Mouse (Mus musculus) midbrain, embryonic 15.5 days (tissue): ENCODE results near the gene Bcl9. TPM values are rescaled to one million over a fixed set of nuclear protein-coding genes. Genes with fewer than 3 reads are reported as not detected.

ENCODE experiments used
- ATAC-seq: fragments of 200-750 bp; cut with Nextera tagmentation; replicated peaks from 2 replicates; pipeline ENCODE4 v1.8.0; 2017; ENCODE audit warnings: moderate TSS enrichment
- H3K27ac ChIP-seq: fragments of 300-500 bp; sonication (generic); 2 replicates; pipeline ENCODE4 v1.5.1; 2015; ENCODE audit warnings: mild to moderate bottlenecking, inconsistent platforms
- H3K27me3 ChIP-seq: fragments of 300-500 bp; sonication (generic); replicated peaks from 2 replicates; pipeline ENCODE4 v1.6.1; 2015; ENCODE audit warnings: inconsistent platforms
- H3K36me3 ChIP-seq: fragments of 300-500 bp; sonication (generic); replicated peaks from 2 replicates; pipeline ENCODE4 v1.6.1; 2015; ENCODE audit warnings: inconsistent platforms
- H3K4me1 ChIP-seq: fragments of 300-500 bp; sonication (generic); 2 replicates; pipeline ENCODE4 v1.6.1; 2015; ENCODE audit warnings: inconsistent platforms
- H3K4me2 ChIP-seq: fragments of 300-500 bp; sonication (generic); 2 replicates; pipeline ENCODE4 v1.6.1; 2015; ENCODE audit warnings: inconsistent platforms, mild to moderate bottlenecking, moderate library complexity
- H3K4me3 ChIP-seq: fragments of 300-500 bp; sonication (generic); 2 replicates; pipeline ENCODE4 v1.5.1; 2015; ENCODE audit warnings: mild to moderate bottlenecking, inconsistent platforms
- H3K9ac ChIP-seq: fragments of 300-500 bp; sonication (generic); 2 replicates; pipeline ENCODE4 v1.6.1; 2015; ENCODE audit warnings: mild to moderate bottlenecking, inconsistent platforms
- H3K9me3 ChIP-seq: fragments of 300-500 bp; sonication (generic); 2 replicates; pipeline ENCODE4 v1.6.1; 2016; ENCODE audit warnings: inconsistent platforms
- WGBS: fragments of 180-500 bp; shearing (Covaris S2); methylation state at CpG from one replicate; pipeline ENCODE4 v1.1.7; 2015; ENCODE audit warnings: mixed read lengths; 5-methylcytosine and 5-hydroxymethylcytosine counted together
- polyA plus RNA-seq: library from polyadenylated mRNA; unstranded; fragments of >200 nt; fragmentation: Nextera tagmentation; extraction: Ambion mirVana; gene quantifications from 2 replicates; pipeline ENCODE4 v1.2.1, GENCODE M21; 2015

The Bcl9 gene
- polyA plus RNA-seq, 1 experiment from 2014 or later = 102 TPM

GRCm38 (mm10) chr3:97284056-97284455 is 13.7 kb downstream of the Bcl9 start:
- no peak for ATAC-seq
- H3K4me1 ChIP-seq = peaks cover 5% of the 10 kb centered on the region; the same call in 1 of the 2 replicates
- H3K4me2 ChIP-seq = no peak overlapping the region
- 85% methylated on average over 9 of the region's 9 CpGs for WGBS
- no peaks in the 10 kb centered on the region for H3K9me3 ChIP-seq
- peaks cover 4% of the 10 kb centered on the region; the same call in 1 of the 2 replicates for H3K36me3 ChIP-seq
- no peaks in the 10 kb centered on the region for H3K27me3 ChIP-seq
- no peak overlapping the region for H3K27ac ChIP-seq
- no peak overlapping the region for H3K9ac ChIP-seq
- no peak overlapping the region for H3K4me3 ChIP-seq

GRCm38 (mm10) chr3:97281426-97281825 is 16.3 kb downstream of the Bcl9 start:
- Histone ChIP-seq H3K4me3 (no peak overlapping the region), H3K9me3 (no peaks in the 10 kb centered on the region), H3K36me3 (peaks cover 4% of the 10 kb centered on the region; the same call in 1 of the 2 replicates), H3K9ac (no peak overlapping the region), H3K4me1 (0 out of 2 replicates have a peak, but pooled peaks cover 3% of the 10 kb centered on the region), H3K4me2 (no peak overlapping the region), H3K27ac (no peak overlapping the region), H3K27me3 (no peaks in the 10 kb centered on the region)
- WGBS = 90% methylated on average over 7 of the region's 7 CpGs
- ATAC-seq = no peak

- Histone ChIP-seq H3K36me3 (no peaks in the 10 kb centered on the region), H3K4me1 (peaks cover 13% of the 10 kb centered on the region), H3K4me2 (no peak overlapping the region), H3K4me3 (no peak overlapping the region), H3K9ac (no peak overlapping the region), H3K27me3 (no peaks in the 10 kb centered on the region), H3K27ac (no peak overlapping the region), H3K9me3 (no peaks in the 10 kb centered on the region)
- WGBS = 63% methylated on average over 5 of the region's 5 CpGs
- no peak for ATAC-seq
These were observed 22.0 kb downstream of the Bcl9 start for GRCm38 (mm10) chr3:97275708-97276107.

- no peaks in the 10 kb centered on the region for H3K9me3 ChIP-seq
- no peak overlapping the region for H3K4me2 ChIP-seq
These were observed 23.0 kb downstream of the Bcl9 start for GRCm38 (mm10) chr3:97274516-97275230.

GRCm38 (mm10) chr3:97273876-97274275 is 23.8 kb downstream of the Bcl9 start:
- no peaks in the 10 kb centered on the region for H3K9me3 ChIP-seq
- 84% methylated on average over 5 of the region's 5 CpGs for WGBS
- no peak overlapping the region for H3K9ac ChIP-seq
- H3K4me1 ChIP-seq = peaks cover 13% of the 10 kb centered on the region
- ATAC-seq = no peak
- no peak overlapping the region for H3K27ac ChIP-seq
- no peaks in the 10 kb centered on the region for H3K36me3 ChIP-seq
- no peak overlapping the region for H3K4me2 ChIP-seq
- H3K4me3 ChIP-seq = no peak overlapping the region
- H3K27me3 ChIP-seq = no peaks in the 10 kb centered on the region

More at GRCm38 (mm10) chr3:97274516-97275230, 23.0 kb downstream of the Bcl9 start:
- Histone ChIP-seq H3K9ac (no peak overlapping the region), H3K27me3 (no peaks in the 10 kb centered on the region), H3K4me3 (no peak overlapping the region), H3K27ac (no peak overlapping the region), H3K36me3 (no peaks in the 10 kb centered on the region), H3K4me1 (peaks cover 13% of the 10 kb centered on the region)
- no peak for ATAC-seq
- 94% methylated on average over 15 of the region's 15 CpGs for WGBS

- Histone ChIP-seq H3K27ac (no peak overlapping the region), H3K4me1 (0 out of 2 replicates have a peak, but pooled peaks cover 12% of the 10 kb centered on the region), H3K4me3 (no peak overlapping the region), H3K4me2 (0 out of 2 replicates have a peak overlapping the region, but pooled peaks have one; percentile 1), H3K9me3 (no peaks in the 10 kb centered on the region), H3K9ac (no peak overlapping the region), H3K36me3 (no peaks in the 10 kb centered on the region), H3K27me3 (no peaks in the 10 kb centered on the region)
- 64% methylated on average over 15 of the region's 15 CpGs for WGBS
- ATAC-seq = peak; percentile 59; the same call in 1 of the 2 replicates
These were observed 31.9 kb downstream of the Bcl9 start for GRCm38 (mm10) chr3:97265667-97266415.

GRCm38 (mm10) chr3:97262235-97262634 is 35.5 kb downstream of the Bcl9 start:
- Histone ChIP-seq H3K4me2 (no peak overlapping the region), H3K27me3 (no peaks in the 10 kb centered on the region), H3K4me1 (0 out of 2 replicates have a peak, but pooled peaks cover 7% of the 10 kb centered on the region), H3K27ac (no peak overlapping the region), H3K9ac (no peak overlapping the region), H3K36me3 (no peaks in the 10 kb centered on the region), H3K4me3 (no peak overlapping the region), H3K9me3 (no peaks in the 10 kb centered on the region)
- WGBS = 94% methylated on average over 1 of the region's 1 CpGs
- no peak for ATAC-seq

- Histone ChIP-seq H3K9ac (no peak overlapping the region), H3K4me3 (no peak overlapping the region), H3K4me2 (0 out of 2 replicates have a peak overlapping the region, but pooled peaks have one; percentile 4), H3K27ac (no peak overlapping the region), H3K36me3 (no peaks in the 10 kb centered on the region), H3K27me3 (no peaks in the 10 kb centered on the region), H3K4me1 (peaks cover 23% of the 10 kb centered on the region), H3K9me3 (no peaks in the 10 kb centered on the region)
- 33% methylated on average over 9 of the region's 9 CpGs for WGBS
- ATAC-seq = peak; percentile 55; the same call in 1 of the 2 replicates
These were observed 41.9 kb downstream of the Bcl9 start for GRCm38 (mm10) chr3:97255706-97256339.

GRCm38 (mm10) chr3:97254861-97255465 is 42.8 kb downstream of the Bcl9 start:
- Histone ChIP-seq H3K9me3 (no peaks in the 10 kb centered on the region), H3K4me2 (no peak overlapping the region), H3K4me3 (no peak overlapping the region), H3K36me3 (no peaks in the 10 kb centered on the region), H3K4me1 (peaks cover 23% of the 10 kb centered on the region), H3K9ac (no peak overlapping the region), H3K27me3 (no peaks in the 10 kb centered on the region), H3K27ac (no peak overlapping the region)
- 15% methylated on average over 5 of the region's 5 CpGs for WGBS
- no peak for ATAC-seq

- Histone ChIP-seq H3K4me1 (peaks cover 23% of the 10 kb centered on the region), H3K36me3 (no peaks in the 10 kb centered on the region), H3K4me3 (no peak overlapping the region), H3K4me2 (no peak overlapping the region), H3K27ac (no peak overlapping the region), H3K9me3 (no peaks in the 10 kb centered on the region), H3K9ac (no peak overlapping the region), H3K27me3 (no peaks in the 10 kb centered on the region)
- WGBS = 27% methylated on average over 9 of the region's 9 CpGs
- no peak for ATAC-seq
These were observed 43.7 kb downstream of the Bcl9 start for GRCm38 (mm10) chr3:97253823-97254600.

- Histone ChIP-seq H3K36me3 (no peaks in the 10 kb centered on the region), H3K4me3 (no peak overlapping the region), H3K9ac (no peak overlapping the region), H3K27ac (no peak overlapping the region), H3K4me2 (no peak overlapping the region), H3K27me3 (no peaks in the 10 kb centered on the region), H3K9me3 (no peaks in the 10 kb centered on the region), H3K4me1 (peaks cover 23% of the 10 kb centered on the region)
- 82% methylated on average over 6 of the region's 6 CpGs for WGBS
- no peak for ATAC-seq
These were observed 44.8 kb downstream of the Bcl9 start for GRCm38 (mm10) chr3:97252896-97253295.
